Mouse (Mus musculus) forebrain, embryonic 12.5 days (tissue): ENCODE results near the gene Lmbr1l. TPM values are rescaled to one million over a fixed set of nuclear protein-coding genes. Genes with fewer than 3 reads are reported as not detected.
"Not testable (repeated sequence)": the region's sequence is repeated elsewhere in the genome, so short reads cannot be mapped to it uniquely, and the experiment has no call there.

Experiments used
- ATAC-seq: fragments of 200-750 bp; cut with Nextera tagmentation; 2 replicates; pipeline ENCODE4 v1.8.0; 2017; ENCODE audit warnings: moderate TSS enrichment; ENCODE audit not compliant: low FRiP score
- H3K27ac ChIP-seq: fragments of 300-500 bp; sonication (generic); 2 replicates; pipeline ENCODE4 v1.5.1; 2016; ENCODE audit warnings: mild to moderate bottlenecking
- H3K27me3 ChIP-seq: fragments of 300-500 bp; sonication (generic); 2 replicates; pipeline ENCODE4 v1.6.1; 2016; ENCODE audit warnings: mild to moderate bottlenecking
- H3K36me3 ChIP-seq: fragments of 300-500 bp; sonication (generic); replicated peaks from 2 replicates; pipeline ENCODE4 v1.6.1; 2016; ENCODE audit warnings: mild to moderate bottlenecking
- H3K4me1 ChIP-seq: fragments of 300-500 bp; sonication (generic); 2 replicates; pipeline ENCODE4 v1.6.1; 2016
- H3K4me2 ChIP-seq: fragments of 300-500 bp; sonication (generic); 2 replicates; pipeline ENCODE4 v1.6.1; 2016; ENCODE audit warnings: mild to moderate bottlenecking, moderate library complexity
- H3K4me3 ChIP-seq: fragments of 300-500 bp; sonication (generic); replicated peaks from 2 replicates; pipeline ENCODE4 v1.5.1; 2016; ENCODE audit warnings: mild to moderate bottlenecking
- H3K9ac ChIP-seq: fragments of 300-500 bp; sonication (generic); 2 replicates; pipeline ENCODE4 v1.6.1; 2016; ENCODE audit warnings: mild to moderate bottlenecking
- H3K9me3 ChIP-seq: fragments of 300-500 bp; sonication (generic); 2 replicates; pipeline ENCODE4 v1.6.1; 2016
- WGBS: fragments of 180-500 bp; shearing (Covaris S2); methylation state at CpG from one replicate; pipeline ENCODE4 v1.1.7; 2016; 5-methylcytosine and 5-hydroxymethylcytosine counted together
- polyA plus RNA-seq: library from polyadenylated mRNA; unstranded; fragments of >200 nt; fragmentation: Nextera tagmentation; extraction: Ambion mirVana; gene quantifications from 2 replicates; pipeline ENCODE4 v1.2.1, GENCODE M21; 2016

Gene Lmbr1l
- polyA plus RNA-seq, 1 experiment from 2014 or later, result 30.6 TPM

- peak overlapping the region; percentile 99 for H3K9ac ChIP-seq
- not testable (repeated sequence) for H3K9me3 ChIP-seq, ATAC-seq, H3K27me3 ChIP-seq
- peaks cover 27% of the 10 kb centered on the region for H3K4me1 ChIP-seq
- peaks cover 19% of the 10 kb centered on the region for H3K36me3 ChIP-seq
- peak overlapping the region; percentile 91 for H3K4me3 ChIP-seq
- H3K27ac ChIP-seq, result peak overlapping the region; percentile 100
- H3K4me2 ChIP-seq, result peak overlapping the region; percentile 66
- 85% methylated on average over 11 of the region's 15 CpGs for WGBS
These were observed 33.4 kb upstream of the Lmbr1l start for GRCm38 (mm10) chr15:98951122-98952062.

GRCm38 (mm10) chr15:98949607-98949892, 31.5 kb upstream of the Lmbr1l start:
- 62% methylated on average over 3 of the region's 3 CpGs for WGBS
- H3K4me3 ChIP-seq, result peak overlapping the region; percentile 27
- ATAC-seq, result no peak

GRCm38 (mm10) chr15:98948857-98949606, 31.0 kb upstream of the Lmbr1l start:
- 62% methylated on average over 6 of the region's 6 CpGs for WGBS
- peak overlapping the region; percentile 27 for H3K4me3 ChIP-seq
- peak overlapping the region; percentile 47 for H3K4me2 ChIP-seq
- peak overlapping the region; percentile 63; the same call in 1 of the 2 replicates for H3K27ac ChIP-seq
- no peaks in the 10 kb centered on the region for H3K9me3 ChIP-seq
- H3K9ac ChIP-seq, result 0 out of 2 replicates have a peak overlapping the region, but pooled peaks have one; percentile 29
- 0 out of 2 replicates have a peak, but pooled peaks cover 8% of the 10 kb centered on the region for H3K4me1 ChIP-seq
- ATAC-seq, result no peak
- H3K27me3 ChIP-seq, result no peaks in the 10 kb centered on the region
- peaks cover 24% of the 10 kb centered on the region for H3K36me3 ChIP-seq

More at GRCm38 (mm10) chr15:98949607-98949892, 31.5 kb upstream of the Lmbr1l start:
- Histone ChIP-seq H3K4me2 (peak overlapping the region; percentile 47), H3K27ac (peak overlapping the region; percentile 63; the same call in 1 of the 2 replicates), H3K9ac (0 out of 2 replicates have a peak overlapping the region, but pooled peaks have one; percentile 29), H3K27me3 (no peaks in the 10 kb centered on the region), H3K36me3 (peaks cover 23% of the 10 kb centered on the region), H3K4me1 (peaks cover 12% of the 10 kb centered on the region; the same call in 1 of the 2 replicates), H3K9me3 (no peaks in the 10 kb centered on the region)

GRCm38 (mm10) chr15:98948382-98948781, 30.4 kb upstream of the Lmbr1l start:
- Histone ChIP-seq H3K36me3 (peaks cover 24% of the 10 kb centered on the region), H3K27ac (no peak overlapping the region), H3K4me1 (0 out of 2 replicates have a peak, but pooled peaks cover 6% of the 10 kb centered on the region), H3K9me3 (no peaks in the 10 kb centered on the region), H3K9ac (no peak overlapping the region), H3K4me3 (no peak overlapping the region), H3K27me3 (no peaks in the 10 kb centered on the region), H3K4me2 (peak overlapping the region; percentile 1; the same call in 1 of the 2 replicates)
- ATAC-seq, result no peak

- H3K4me3 ChIP-seq, result no peak overlapping the region
- no peak overlapping the region for H3K9ac ChIP-seq
These were observed 29.9 kb upstream of the Lmbr1l start for GRCm38 (mm10) chr15:98947884-98948283.

GRCm38 (mm10) chr15:98943133-98943532, 25.1 kb upstream of the Lmbr1l start:
- 75% methylated on average over 4 of the region's 4 CpGs for WGBS
- no peak for ATAC-seq
- no peaks in the 10 kb centered on the region for H3K9me3 ChIP-seq
- H3K4me3 ChIP-seq, result no peak overlapping the region
- H3K27me3 ChIP-seq, result no peaks in the 10 kb centered on the region
- H3K36me3 ChIP-seq, result peaks cover 8% of the 10 kb centered on the region; the same call in 1 of the 2 replicates
- H3K27ac ChIP-seq, result no peak overlapping the region
- no peak overlapping the region for H3K4me2 ChIP-seq
- no peak overlapping the region for H3K9ac ChIP-seq
- H3K4me1 ChIP-seq, result peaks cover 8% of the 10 kb centered on the region; the same call in 1 of the 2 replicates

More at GRCm38 (mm10) chr15:98947884-98948283, 29.9 kb upstream of the Lmbr1l start:
- Histone ChIP-seq H3K9me3 (no peaks in the 10 kb centered on the region), H3K4me2 (no peak overlapping the region), H3K36me3 (peaks cover 24% of the 10 kb centered on the region), H3K27me3 (no peaks in the 10 kb centered on the region), H3K27ac (0 out of 2 replicates have a peak overlapping the region, but pooled peaks have one; percentile 43), H3K4me1 (0 out of 2 replicates have a peak, but pooled peaks cover 6% of the 10 kb centered on the region)
- WGBS, result 45% methylated on average over 3 of the region's 3 CpGs
- no peak for ATAC-seq

GRCm38 (mm10) chr15:98942081-98942480, 24.1 kb upstream of the Lmbr1l start:
- 91% methylated on average over 4 of the region's 4 CpGs for WGBS
- no peak overlapping the region for H3K4me3 ChIP-seq
- no peaks in the 10 kb centered on the region for H3K27me3 ChIP-seq
- peaks cover 4% of the 10 kb centered on the region; the same call in 1 of the 2 replicates for H3K4me1 ChIP-seq
- H3K36me3 ChIP-seq, result peaks cover 7% of the 10 kb centered on the region; the same call in 1 of the 2 replicates
- no peak overlapping the region for H3K9ac ChIP-seq
- no peaks in the 10 kb centered on the region for H3K9me3 ChIP-seq
- ATAC-seq, result no peak
- no peak overlapping the region for H3K27ac ChIP-seq
- no peak overlapping the region for H3K4me2 ChIP-seq

GRCm38 (mm10) chr15:98941539-98941938, 23.5 kb upstream of the Lmbr1l start:
- H3K4me3 ChIP-seq, result no peak overlapping the region
- no peaks in the 10 kb centered on the region for H3K27me3 ChIP-seq
- no peaks in the 10 kb centered on the region for H3K9me3 ChIP-seq
- peaks cover 4% of the 10 kb centered on the region; the same call in 1 of the 2 replicates for H3K4me1 ChIP-seq
- no peak for ATAC-seq
- no peak overlapping the region for H3K9ac ChIP-seq
- no peak overlapping the region for H3K27ac ChIP-seq
- peaks cover 5% of the 10 kb centered on the region; the same call in 1 of the 2 replicates for H3K36me3 ChIP-seq
- WGBS, result 85% methylated on average over 2 of the region's 2 CpGs
- H3K4me2 ChIP-seq, result no peak overlapping the region

- H3K27ac ChIP-seq, result 0 out of 2 replicates have a peak overlapping the region, but pooled peaks have one; percentile 31
- 65% methylated on average over 10 of the region's 10 CpGs for WGBS
These were observed 22.8 kb upstream of the Lmbr1l start for GRCm38 (mm10) chr15:98940816-98941215.

GRCm38 (mm10) chr15:98934217-98934839, 16.3 kb upstream of the Lmbr1l start, which contains the start of gene Tuba1b:
Tuba1b (minus strand) TSS chr15:98934565.
- Histone ChIP-seq H3K4me1 (peaks cover 27% of the 10 kb centered on the region), H3K27me3 (no peaks in the 10 kb centered on the region), H3K36me3 (peaks cover 11% of the 10 kb centered on the region), H3K4me3 (peak within 1 kb of the TSS; percentile 83), H3K4me2 (peak within 1 kb of the TSS; percentile 93), H3K9me3 (no peaks in the 10 kb centered on the region), H3K27ac (peak within 1 kb of the TSS; percentile 99), H3K9ac (peak within 1 kb of the TSS; percentile 94)
- WGBS, result under 1% methylated on average over 57 of the region's 58 CpGs
- ATAC-seq, result peak; percentile 95

More at GRCm38 (mm10) chr15:98940816-98941215, 22.8 kb upstream of the Lmbr1l start:
- peaks cover 8% of the 10 kb centered on the region for H3K4me1 ChIP-seq
- H3K9me3 ChIP-seq, result no peaks in the 10 kb centered on the region
- H3K9ac ChIP-seq, result no peak overlapping the region
- H3K4me2 ChIP-seq, result no peak overlapping the region
- H3K4me3 ChIP-seq, result no peak overlapping the region
- H3K36me3 ChIP-seq, result peaks cover 5% of the 10 kb centered on the region; the same call in 1 of the 2 replicates
- H3K27me3 ChIP-seq, result no peaks in the 10 kb centered on the region
- no peak for ATAC-seq

GRCm38 (mm10) chr15:98933833-98934216, 15.8 kb upstream of the Lmbr1l start:
- Histone ChIP-seq H3K9ac (peak overlapping the region; percentile 94), H3K36me3 (peaks cover 11% of the 10 kb centered on the region), H3K27ac (peak overlapping the region; percentile 99), H3K4me1 (peaks cover 31% of the 10 kb centered on the region), H3K4me3 (peak overlapping the region; percentile 83), H3K4me2 (peak overlapping the region; percentile 93), H3K27me3 (no peaks in the 10 kb centered on the region), H3K9me3 (no peaks in the 10 kb centered on the region)
- peak; percentile 84 for ATAC-seq
- under 1% methylated on average over 35 of the region's 35 CpGs for WGBS
